Mouse (Mus musculus) lung, postnatal 0 days (tissue): ENCODE data around the gene Nanos2. TPM values are rescaled to one million over a fixed set of nuclear protein-coding genes. Genes with fewer than 3 reads are reported as not detected.

Experiments
- ATAC-seq: fragments of 200-750 bp; cut with Nextera tagmentation; 2 replicates; pipeline ENCODE4 v1.8.0; 2017; ENCODE audit warnings: moderate library complexity
- DNase-seq: peaks from one replicate; pipeline ENCODE4 v3.0.0-alpha.2; 2016; ENCODE audit warnings: low spot score
- H3K27ac ChIP-seq: fragments of 300-500 bp; sonication (generic); 2 replicates; pipeline ENCODE4 v1.5.1; 2014; ENCODE audit warnings: antibody characterized with exemption, mild to moderate bottlenecking, low read length, mixed read lengths
- H3K27me3 ChIP-seq: fragments of 300-500 bp; sonication (generic); replicated peaks from 2 replicates; pipeline ENCODE4 v1.6.1; 2014; ENCODE audit warnings: low read length, mixed read lengths; ENCODE audit not compliant: insufficient read depth
- H3K36me3 ChIP-seq: fragments of 300-500 bp; sonication (generic); 2 replicates; pipeline ENCODE4 v1.6.1; 2014; ENCODE audit warnings: low read length, mixed read lengths; ENCODE audit not compliant: insufficient read depth
- H3K4me1 ChIP-seq: fragments of 300-500 bp; sonication (generic); 2 replicates; pipeline ENCODE4 v1.6.1; 2014; ENCODE audit warnings: antibody characterized with exemption, low read depth, low read length, mixed read lengths; ENCODE audit not compliant: insufficient read depth
- H3K4me2 ChIP-seq: fragments of 300-500 bp; sonication (generic); replicated peaks from 2 replicates; pipeline ENCODE4 v1.6.1; 2014; ENCODE audit warnings: low read depth, mild to moderate bottlenecking, low read length, moderate library complexity, mixed read lengths
- H3K4me3 ChIP-seq: fragments of 300-500 bp; sonication (generic); 2 replicates; pipeline ENCODE4 v1.5.1; 2014; ENCODE audit warnings: low read depth, low read length
- H3K9ac ChIP-seq: fragments of 300-500 bp; sonication (generic); replicated peaks from 2 replicates; pipeline ENCODE4 v1.6.1; 2014; ENCODE audit warnings: low read depth, mild to moderate bottlenecking
- H3K9me3 ChIP-seq: fragments of 300-500 bp; sonication (generic); 2 replicates; pipeline ENCODE4 v1.6.1; 2016; ENCODE audit warnings: low read length, mixed read lengths
- CTCF ChIP-seq: IDR thresholded peaks from 2 replicates; pipeline ENCODE4 v1.5.1; 2016; ENCODE audit warnings: antibody characterized with exemption, mild to moderate bottlenecking
- EP300 ChIP-seq: IDR thresholded peaks from 2 replicates; pipeline ENCODE4 v1.6.1; 2016; ENCODE audit warnings: antibody characterized with exemption, mild to moderate bottlenecking, control low read depth
- WGBS: fragments of 180-500 bp; shearing (Covaris S2); extraction: QIAGEN DNeasy Blood & Tissue Kit; methylation state at CpG from one replicate; pipeline ENCODE4 v1.1.7; 2014; 5-methylcytosine and 5-hydroxymethylcytosine counted together
- polyA plus RNA-seq: library from polyadenylated mRNA; unstranded; fragments of >200 nt; fragmentation: Nextera tagmentation; extraction: Ambion mirVana; gene quantifications from 2 replicates; pipeline ENCODE4 v1.2.1, GENCODE M21; 2015

The Nanos2 gene
- polyA plus RNA-seq, 1 experiment from 2014 or later, result not detected

- Histone ChIP-seq H3K9me3 (no peaks in the 10 kb centered on the region), H3K9ac (no peak overlapping the region), H3K4me2 (no peak overlapping the region), H3K27me3 (0 out of 2 replicates have a peak, but pooled peaks cover 4% of the 10 kb centered on the region), H3K4me3 (no peak overlapping the region), H3K4me1 (peaks cover 12% of the 10 kb centered on the region), H3K27ac (no peak overlapping the region), H3K36me3 (no peaks in the 10 kb centered on the region)
- TF ChIP-seq EP300, result no peak
- no peak for TF ChIP-seq CTCF
- DNase-seq (no peak), ATAC-seq (no peak)
- WGBS, result 90% methylated on average over 5 of the region's 5 CpGs
Measured at GRCm38 (mm10) chr7:18993036-18993435, 5.8 kb downstream of the Nanos2 start.

DNA sequence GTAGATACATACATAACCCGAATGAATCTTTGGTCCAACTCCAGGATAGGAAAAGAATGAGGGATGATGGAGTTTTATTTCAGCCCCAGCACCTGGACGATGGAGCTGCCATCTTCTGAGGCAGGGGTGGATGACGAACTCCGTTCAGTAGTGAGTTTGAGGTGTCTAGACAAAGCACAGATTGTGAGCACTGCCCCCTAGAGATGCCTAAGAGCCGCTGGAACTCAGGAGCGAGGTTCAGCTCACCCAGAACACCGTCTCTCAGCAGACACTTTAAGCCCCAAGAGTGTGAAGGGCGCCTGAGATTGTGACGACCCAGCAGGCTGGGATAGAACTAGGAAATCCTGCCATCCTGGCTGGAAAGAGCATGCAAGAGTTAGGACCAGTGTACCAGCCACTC, 11.6 kb downstream of the Nanos2 start:
- Histone ChIP-seq H3K27me3 (no peaks in the 10 kb centered on the region), H3K9me3 (no peaks in the 10 kb centered on the region), H3K4me3 (no peak overlapping the region), H3K4me2 (no peak overlapping the region), H3K9ac (no peak overlapping the region), H3K4me1 (peaks cover 8% of the 10 kb centered on the region; the same call in 1 of the 2 replicates), H3K27ac (no peak overlapping the region), H3K36me3 (no peaks in the 10 kb centered on the region)
- no peak for DNase-seq
- no peak for ATAC-seq
- TF ChIP-seq CTCF (peak; percentile 43; the same call in 1 of the 2 replicates), EP300 (no peak)
- 40% methylated on average over 9 of the region's 9 CpGs for WGBS

DNA sequence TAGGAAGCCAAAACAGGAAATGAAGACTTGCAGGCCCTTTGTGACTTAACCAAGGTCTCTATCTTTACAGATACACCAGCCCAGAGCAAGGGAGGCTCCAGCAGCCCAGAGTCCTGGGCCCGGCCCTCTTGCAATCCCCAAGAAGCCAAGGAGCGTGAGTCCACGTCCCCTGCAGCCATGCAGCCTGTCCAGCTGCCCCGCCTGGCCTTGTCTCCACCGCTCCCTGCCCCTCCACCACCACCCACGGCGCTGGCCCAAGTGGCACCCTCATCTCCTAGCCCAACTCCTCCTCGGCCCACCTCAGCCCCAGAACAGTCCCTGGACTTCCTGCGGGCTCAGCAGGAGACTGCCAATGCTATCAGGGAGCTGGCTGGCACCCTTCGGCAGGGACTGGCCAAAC, 13.2 kb downstream of the Nanos2 start:
- ATAC-seq (no peak), DNase-seq (no peak)
- Histone ChIP-seq H3K4me2 (peak overlapping the region; percentile 54), H3K27me3 (no peaks in the 10 kb centered on the region), H3K9me3 (no peaks in the 10 kb centered on the region), H3K9ac (no peak overlapping the region), H3K4me1 (peaks cover 19% of the 10 kb centered on the region), H3K4me3 (peak overlapping the region; percentile 24), H3K36me3 (no peaks in the 10 kb centered on the region), H3K27ac (peak overlapping the region; percentile 86; the same call in 1 of the 2 replicates)
- 52% methylated on average over 10 of the region's 10 CpGs for WGBS
- no peak for TF ChIP-seq EP300
- TF ChIP-seq CTCF, result no peak

GRCm38 (mm10) chr7:19001066-19001806, 14.0 kb downstream of the Nanos2 start:
- peaks cover 27% of the 10 kb centered on the region for H3K4me1 ChIP-seq
- H3K4me3 ChIP-seq, result peak overlapping the region; percentile 24; the same call in 1 of the 2 replicates
- no peaks in the 10 kb centered on the region for H3K27me3 ChIP-seq
- peak; percentile 14; the same call in 1 of the 2 replicates for ATAC-seq
- no peak overlapping the region for H3K9ac ChIP-seq
- H3K36me3 ChIP-seq, result no peaks in the 10 kb centered on the region
- peak overlapping the region; percentile 86 for H3K27ac ChIP-seq
- peak overlapping the region; percentile 54 for H3K4me2 ChIP-seq
- DNase-seq, result peak; percentile 66
- TF ChIP-seq EP300, result no peak
- WGBS, result 40% methylated on average over 15 of the region's 18 CpGs
- H3K9me3 ChIP-seq, result no peaks in the 10 kb centered on the region

DNA sequence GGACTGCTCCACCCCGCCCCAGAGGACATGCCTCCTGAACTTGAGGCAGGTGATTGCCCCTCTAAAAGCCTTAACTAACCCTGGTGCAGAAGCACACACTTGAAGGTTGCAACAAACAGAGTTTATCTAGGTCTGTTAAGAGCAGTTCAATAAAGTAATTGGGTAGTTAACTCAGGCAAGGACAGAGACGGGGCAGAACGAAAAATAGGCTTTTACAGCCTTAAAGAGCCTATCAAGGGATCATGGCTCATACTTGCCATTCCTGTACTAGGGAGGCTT, 14.5 kb downstream of the Nanos2 start:
- ATAC-seq (no peak), DNase-seq (no peak)
- Histone ChIP-seq H3K4me3 (no peak overlapping the region), H3K27ac (peak overlapping the region; percentile 86), H3K9me3 (no peaks in the 10 kb centered on the region), H3K4me2 (no peak overlapping the region; the same call in 1 of the 2 replicates), H3K36me3 (no peaks in the 10 kb centered on the region), H3K4me1 (peaks cover 28% of the 10 kb centered on the region), H3K27me3 (no peaks in the 10 kb centered on the region), H3K9ac (no peak overlapping the region)
- no peak for TF ChIP-seq CTCF
- TF ChIP-seq EP300, result no peak
- WGBS, result 63% methylated on average over 3 of the region's 3 CpGs

GRCm38 (mm10) chr7:19002115-19002514, 14.9 kb downstream of the Nanos2 start:
- Histone ChIP-seq H3K4me2 (peak overlapping the region; percentile 70), H3K9me3 (no peaks in the 10 kb centered on the region), H3K36me3 (no peaks in the 10 kb centered on the region), H3K9ac (peak overlapping the region; percentile 58; the same call in 1 of the 2 replicates), H3K4me1 (peaks cover 31% of the 10 kb centered on the region), H3K4me3 (peak overlapping the region; percentile 38; the same call in 1 of the 2 replicates), H3K27ac (peak overlapping the region; percentile 86), H3K27me3 (no peaks in the 10 kb centered on the region)
- 7% methylated on average over 4 of the region's 4 CpGs for WGBS
- ATAC-seq (no peak), DNase-seq (peak; percentile 60)
- TF ChIP-seq EP300 (peak; percentile 18; the same call in 1 of the 2 replicates), CTCF (no peak)
